Mouse (Mus musculus) embryonic facial prominence, embryonic 12.5 days (tissue): ENCODE results near the gene Fbxl17. TPM values are rescaled to one million over a fixed set of nuclear protein-coding genes. Genes with fewer than 3 reads are reported as not detected.

Experiments
- ATAC-seq: fragments of 200-750 bp; cut with Nextera tagmentation; 2 replicates; pipeline ENCODE4 v1.8.0; 2017; ENCODE audit not compliant: insufficient number of reproducible peaks, insufficient read depth, low FRiP score, low TSS enrichment
- H3K27ac ChIP-seq: fragments of 300-500 bp; sonication (generic); 2 replicates; pipeline ENCODE4 v1.5.1; 2016; ENCODE audit warnings: mild to moderate bottlenecking
- H3K27me3 ChIP-seq: fragments of 300-500 bp; sonication (generic); 2 replicates; pipeline ENCODE4 v1.6.1; 2016; ENCODE audit warnings: mild to moderate bottlenecking, moderate library complexity
- H3K36me3 ChIP-seq: fragments of 300-500 bp; sonication (generic); 2 replicates; pipeline ENCODE4 v1.6.1; 2016; ENCODE audit warnings: mild to moderate bottlenecking
- H3K4me1 ChIP-seq: fragments of 300-500 bp; sonication (generic); 2 replicates; pipeline ENCODE4 v1.6.1; 2016
- H3K4me2 ChIP-seq: fragments of 300-500 bp; sonication (generic); replicated peaks from 2 replicates; pipeline ENCODE4 v1.6.1; 2016; ENCODE audit warnings: mild to moderate bottlenecking, moderate library complexity
- H3K4me3 ChIP-seq: fragments of 300-500 bp; sonication (generic); 2 replicates; pipeline ENCODE4 v1.5.1; 2016; ENCODE audit warnings: mild to moderate bottlenecking
- H3K9ac ChIP-seq: fragments of 300-500 bp; sonication (generic); 2 replicates; pipeline ENCODE4 v1.6.1; 2016; ENCODE audit warnings: mild to moderate bottlenecking, moderate library complexity
- H3K9me3 ChIP-seq: fragments of 300-500 bp; sonication (generic); 2 replicates; pipeline ENCODE4 v1.6.1; 2016; ENCODE audit warnings: mild to moderate bottlenecking, moderate library complexity
- WGBS: fragments of 180-500 bp; shearing (Covaris S2); methylation state at CpG from one replicate; pipeline ENCODE4 v1.1.7; 2016; 5-methylcytosine and 5-hydroxymethylcytosine counted together
- polyA plus RNA-seq: library from polyadenylated mRNA; unstranded; fragments of >200 nt; fragmentation: Nextera tagmentation; extraction: Ambion mirVana; gene quantifications from 2 replicates; pipeline ENCODE4 v1.2.1, GENCODE M21; 2016

The Fbxl17 gene
- polyA plus RNA-seq, 1 experiment from 2014 or later = 7.9 TPM

GRCm38 (mm10) chr17:63352634-63353195 is 147.1 kb downstream of the Fbxl17 start:
- ATAC-seq = no peak
- H3K9ac ChIP-seq = no peak overlapping the region
- H3K36me3 ChIP-seq = peaks cover under 1% of the 10 kb centered on the region; the same call in 1 of the 2 replicates
- WGBS = 90% methylated on average over 6 of the region's 6 CpGs
- H3K9me3 ChIP-seq = no peaks in the 10 kb centered on the region
- H3K4me3 ChIP-seq = no peak overlapping the region
- no peaks in the 10 kb centered on the region for H3K27me3 ChIP-seq
- H3K4me1 ChIP-seq = no peaks in the 10 kb centered on the region
- H3K4me2 ChIP-seq = no peak overlapping the region
- H3K27ac ChIP-seq = no peak overlapping the region

GRCm38 (mm10) chr17:63351682-63352081 is 148.1 kb downstream of the Fbxl17 start:
- H3K4me3 ChIP-seq = no peak overlapping the region
- no peak for ATAC-seq
- no peaks in the 10 kb centered on the region for H3K27me3 ChIP-seq
- 71% methylated on average over 2 of the region's 2 CpGs for WGBS
- H3K9ac ChIP-seq = no peak overlapping the region
- no peak overlapping the region for H3K27ac ChIP-seq
- H3K36me3 ChIP-seq = peaks cover 6% of the 10 kb centered on the region
- no peaks in the 10 kb centered on the region for H3K4me1 ChIP-seq
- H3K4me2 ChIP-seq = no peak overlapping the region
- no peaks in the 10 kb centered on the region for H3K9me3 ChIP-seq

- no peaks in the 10 kb centered on the region for H3K9me3 ChIP-seq
- no peaks in the 10 kb centered on the region for H3K27me3 ChIP-seq
- ATAC-seq = no peak
- WGBS = 75% methylated on average over 4 of the region's 4 CpGs
- no peak overlapping the region for H3K4me3 ChIP-seq
- H3K4me2 ChIP-seq = no peak overlapping the region
- no peak overlapping the region for H3K9ac ChIP-seq
- H3K36me3 ChIP-seq = peaks cover 9% of the 10 kb centered on the region
- H3K27ac ChIP-seq = no peak overlapping the region
- no peaks in the 10 kb centered on the region for H3K4me1 ChIP-seq
Observed at GRCm38 (mm10) chr17:63350876-63351509, 148.8 kb downstream of the Fbxl17 start.

GRCm38 (mm10) chr17:63344101-63344500 is 155.7 kb downstream of the Fbxl17 start:
- H3K9me3 ChIP-seq = no peaks in the 10 kb centered on the region
- no peak overlapping the region for H3K4me3 ChIP-seq
- H3K4me1 ChIP-seq = 0 out of 2 replicates have a peak, but pooled peaks cover 4% of the 10 kb centered on the region
- 68% methylated on average over 5 of the region's 5 CpGs for WGBS
- H3K27ac ChIP-seq = no peak overlapping the region
- H3K36me3 ChIP-seq = peaks cover 9% of the 10 kb centered on the region
- no peaks in the 10 kb centered on the region for H3K27me3 ChIP-seq
- no peak overlapping the region for H3K4me2 ChIP-seq
- H3K9ac ChIP-seq = no peak overlapping the region
- no peak for ATAC-seq

- Histone ChIP-seq H3K27ac (no peak overlapping the region), H3K27me3 (no peaks in the 10 kb centered on the region), H3K36me3 (peaks cover 9% of the 10 kb centered on the region), H3K4me1 (0 out of 2 replicates have a peak, but pooled peaks cover 4% of the 10 kb centered on the region), H3K9ac (no peak overlapping the region), H3K4me3 (no peak overlapping the region), H3K4me2 (no peak overlapping the region), H3K9me3 (no peaks in the 10 kb centered on the region)
- ATAC-seq = no peak
- 81% methylated on average over 4 of the region's 4 CpGs for WGBS
Observed at GRCm38 (mm10) chr17:63343076-63343475, 156.7 kb downstream of the Fbxl17 start.

GRCm38 (mm10) chr17:63342440-63342839 is 157.4 kb downstream of the Fbxl17 start:
- Histone ChIP-seq H3K4me3 (no peak overlapping the region), H3K4me1 (0 out of 2 replicates have a peak, but pooled peaks cover 4% of the 10 kb centered on the region), H3K9ac (no peak overlapping the region), H3K4me2 (no peak overlapping the region), H3K27ac (no peak overlapping the region), H3K36me3 (peaks cover 6% of the 10 kb centered on the region), H3K9me3 (no peaks in the 10 kb centered on the region), H3K27me3 (no peaks in the 10 kb centered on the region)
- WGBS = 76% methylated on average over 11 of the region's 11 CpGs
- no peak for ATAC-seq

GRCm38 (mm10) chr17:63341203-63341602 is 158.6 kb downstream of the Fbxl17 start:
- no peak overlapping the region for H3K4me2 ChIP-seq
- no peak overlapping the region for H3K4me3 ChIP-seq
- no peak overlapping the region for H3K27ac ChIP-seq
- H3K36me3 ChIP-seq = no peaks in the 10 kb centered on the region
- WGBS = 89% methylated on average over 3 of the region's 3 CpGs
- H3K4me1 ChIP-seq = 0 out of 2 replicates have a peak, but pooled peaks cover 4% of the 10 kb centered on the region
- H3K9me3 ChIP-seq = no peaks in the 10 kb centered on the region
- H3K9ac ChIP-seq = no peak overlapping the region
- H3K27me3 ChIP-seq = no peaks in the 10 kb centered on the region
- ATAC-seq = no peak

GRCm38 (mm10) chr17:63328888-63329287 is 170.9 kb downstream of the Fbxl17 start:
- no peak overlapping the region for H3K4me3 ChIP-seq
- no peaks in the 10 kb centered on the region for H3K4me1 ChIP-seq
- no peak for ATAC-seq
- no peak overlapping the region for H3K9ac ChIP-seq
- H3K27ac ChIP-seq = no peak overlapping the region
- no peaks in the 10 kb centered on the region for H3K36me3 ChIP-seq
- WGBS = 85% methylated on average over 2 of the region's 2 CpGs
- no peaks in the 10 kb centered on the region for H3K27me3 ChIP-seq
- no peaks in the 10 kb centered on the region for H3K9me3 ChIP-seq
- no peak overlapping the region for H3K4me2 ChIP-seq

GRCm38 (mm10) chr17:63326227-63326626 is 173.6 kb downstream of the Fbxl17 start:
- H3K4me1 ChIP-seq = peaks cover 7% of the 10 kb centered on the region; the same call in 1 of the 2 replicates
- ATAC-seq = no peak
- WGBS = 80% methylated on average over 5 of the region's 5 CpGs

GRCm38 (mm10) chr17:63324672-63325071 is 175.1 kb downstream of the Fbxl17 start:
- WGBS = 89% methylated on average over 2 of the region's 2 CpGs
- no peak for ATAC-seq
- Histone ChIP-seq H3K9me3 (no peaks in the 10 kb centered on the region), H3K27me3 (no peaks in the 10 kb centered on the region), H3K4me1 (peaks cover 12% of the 10 kb centered on the region; the same call in 1 of the 2 replicates), H3K27ac (no peak overlapping the region), H3K9ac (no peak overlapping the region), H3K4me2 (no peak overlapping the region), H3K36me3 (no peaks in the 10 kb centered on the region), H3K4me3 (no peak overlapping the region)

More at GRCm38 (mm10) chr17:63326227-63326626, 173.6 kb downstream of the Fbxl17 start:
- Histone ChIP-seq H3K4me3 (no peak overlapping the region), H3K9me3 (no peaks in the 10 kb centered on the region), H3K9ac (no peak overlapping the region), H3K4me2 (no peak overlapping the region), H3K27me3 (no peaks in the 10 kb centered on the region), H3K36me3 (no peaks in the 10 kb centered on the region), H3K27ac (no peak overlapping the region)

- Histone ChIP-seq H3K36me3 (no peaks in the 10 kb centered on the region), H3K4me1 (peaks cover 12% of the 10 kb centered on the region; the same call in 1 of the 2 replicates), H3K27me3 (no peaks in the 10 kb centered on the region), H3K4me2 (no peak overlapping the region), H3K9me3 (no peaks in the 10 kb centered on the region), H3K4me3 (no peak overlapping the region), H3K27ac (no peak overlapping the region), H3K9ac (no peak overlapping the region)
- WGBS = 24% methylated on average over 2 of the region's 2 CpGs
- ATAC-seq = no peak
Observed at GRCm38 (mm10) chr17:63324039-63324438, 175.8 kb downstream of the Fbxl17 start.

- no peak overlapping the region for H3K4me3 ChIP-seq
- no peak overlapping the region for H3K27ac ChIP-seq
- no peaks in the 10 kb centered on the region for H3K36me3 ChIP-seq
- peaks cover 12% of the 10 kb centered on the region; the same call in 1 of the 2 replicates for H3K4me1 ChIP-seq
- H3K4me2 ChIP-seq = no peak overlapping the region
- no peaks in the 10 kb centered on the region for H3K27me3 ChIP-seq
- 90% methylated on average over 7 of the region's 7 CpGs for WGBS
- H3K9ac ChIP-seq = no peak overlapping the region
- ATAC-seq = no peak
- no peaks in the 10 kb centered on the region for H3K9me3 ChIP-seq
Observed at GRCm38 (mm10) chr17:63322846-63323245, 177.0 kb downstream of the Fbxl17 start.
